Mouse (Mus musculus) lung, postnatal 14 days (tissue): Measurements from ENCODE around the gene Parvb.

Source experiments
- DNase-seq: peaks from one replicate; pipeline ENCODE4 v3.0.0; 2021

Gene Parvb

GRCm38 (mm10) chr15:84231721-84232561 is at the start of gene Parvb:
Parvb (plus strand) TSS chr15:84232043.
- DNase-seq = peak; percentile 66

GRCm38 (mm10) chr15:84183967-84184366 is 47.9 kb upstream of the Parvb start:
- no peak for DNase-seq

GRCm38 (mm10) chr15:84186196-84186595 is 45.6 kb upstream of the Parvb start:
- DNase-seq = no peak

- DNase-seq = no peak
Observed at GRCm38 (mm10) chr15:84188887-84189530, 42.8 kb upstream of the Parvb start.

GRCm38 (mm10) chr15:84189881-84190280 is 42.0 kb upstream of the Parvb start:
- DNase-seq = no peak

- DNase-seq = no peak
Observed at GRCm38 (mm10) chr15:84191724-84192057, 40.2 kb upstream of the Parvb start.

- peak; percentile 88 for DNase-seq
Observed at GRCm38 (mm10) chr15:84192058-84192791, 39.6 kb upstream of the Parvb start, which contains the start of gene Samm50. Samm50 (plus strand) TSS chr15:84192241.

GRCm38 (mm10) chr15:84196486-84197165 is 35.2 kb upstream of the Parvb start:
- DNase-seq = no peak

GRCm38 (mm10) chr15:84207327-84207726 is 24.5 kb upstream of the Parvb start:
- no peak for DNase-seq

- DNase-seq = no peak
Observed at GRCm38 (mm10) chr15:84209517-84210412, 22.1 kb upstream of the Parvb start.

GRCm38 (mm10) chr15:84210461-84210860 is 21.4 kb upstream of the Parvb start:
- DNase-seq = no peak

- DNase-seq = no peak
Observed at GRCm38 (mm10) chr15:84210941-84211340, 20.9 kb upstream of the Parvb start.

- DNase-seq = no peak
Observed at GRCm38 (mm10) chr15:84211564-84211963, 20.3 kb upstream of the Parvb start.

- peak; percentile 89 for DNase-seq
Observed at GRCm38 (mm10) chr15:84212031-84212755, 19.6 kb upstream of the Parvb start.

- DNase-seq = no peak
Observed at GRCm38 (mm10) chr15:84212756-84213105, 19.1 kb upstream of the Parvb start.

- DNase-seq = no peak
Observed at GRCm38 (mm10) chr15:84213162-84213739, 18.6 kb upstream of the Parvb start.

- DNase-seq = no peak
Observed at GRCm38 (mm10) chr15:84214476-84214875, 17.4 kb upstream of the Parvb start.

GRCm38 (mm10) chr15:84215273-84215672 is 16.6 kb upstream of the Parvb start:
- DNase-seq = no peak

- no peak for DNase-seq
Observed at GRCm38 (mm10) chr15:84216026-84216425, 15.8 kb upstream of the Parvb start.

GRCm38 (mm10) chr15:84216461-84217084 is 15.3 kb upstream of the Parvb start:
- DNase-seq = no peak
